Mouse (Mus musculus): ENCODE data around the gene Tgif2. TPM values are rescaled to one million over a fixed set of nuclear protein-coding genes. Genes with fewer than 3 reads are reported as not detected.

The Tgif2 gene
- polyA plus RNA-seq, 1 experiment from 2014 or later, result 16.0 TPM

Other genes with a start within 250 kb of the Tgif2 start
- 201 and 222 TPM in 2 replicates for gene Dlgap4, start 226.3 kb upstream of the Tgif2 start, polyA plus RNA-seq (2015; fragmentation: Nextera tagmentation; extraction: Ambion mirVana)
- gene Myl9, start 64.6 kb upstream of the Tgif2 start, polyA plus RNA-seq (2015; fragmentation: Nextera tagmentation; extraction: Ambion mirVana), result 46.9 and 52.0 TPM in 2 replicates
- gene 4930518I15Rik, start 17.9 kb downstream of the Tgif2 start, polyA plus RNA-seq (2015; fragmentation: Nextera tagmentation; extraction: Ambion mirVana), result 6.9 and 8.1 TPM in 2 replicates
- 138 and 151 TPM in 2 replicates for gene Rab5if, start 23.1 kb downstream of the Tgif2 start, polyA plus RNA-seq (2015; fragmentation: Nextera tagmentation; extraction: Ambion mirVana)
- 0.21 and 0.25 TPM in 2 replicates for gene Sla2, start 47.2 kb downstream of the Tgif2 start, polyA plus RNA-seq (2015; fragmentation: Nextera tagmentation; extraction: Ambion mirVana)
- 168 and 181 TPM in 2 replicates for gene Ndrg3, start 152.0 kb downstream of the Tgif2 start, polyA plus RNA-seq (2015; fragmentation: Nextera tagmentation; extraction: Ambion mirVana)
- gene Dsn1, start 167.1 kb downstream of the Tgif2 start, polyA plus RNA-seq (2015; fragmentation: Nextera tagmentation; extraction: Ambion mirVana), result 10.5 and 11.6 TPM in 2 replicates
- 4.4 and 4.6 TPM in 2 replicates for gene Soga1, start 239.2 kb downstream of the Tgif2 start, polyA plus RNA-seq (2015; fragmentation: Nextera tagmentation; extraction: Ambion mirVana)
- not detected in 2 replicates for gene Tldc2, start 247.0 kb downstream of the Tgif2 start, polyA plus RNA-seq (2015; fragmentation: Nextera tagmentation; extraction: Ambion mirVana)

Data from hindbrain, embryonic 16.5 days (tissue).